Mouse (Mus musculus) brain, embryonic 14.5 days (tissue): ENCODE data around the gene Klhl11.

Experiments
- CTCF ChIP-seq: fragments of 200-500 bp; IDR thresholded peaks from 2 replicates; pipeline ENCODE4 v1.5.1; 2012; ENCODE audit warnings: inconsistent platforms, mild to moderate bottlenecking, moderate library complexity, borderline replicate concordance; ENCODE audit not compliant: insufficient read depth, insufficient read length; ENCODE audit errors: extremely low read depth
- POLR2A ChIP-seq: fragments of 200-500 bp; IDR thresholded peaks from 2 replicates; pipeline ENCODE4 v1.6.1; 2012; ENCODE audit warnings: mild to moderate bottlenecking, inconsistent platforms, borderline replicate concordance; ENCODE audit not compliant: poor library complexity, insufficient read depth, insufficient read length, severe bottlenecking; ENCODE audit errors: extremely low read depth

DNA sequence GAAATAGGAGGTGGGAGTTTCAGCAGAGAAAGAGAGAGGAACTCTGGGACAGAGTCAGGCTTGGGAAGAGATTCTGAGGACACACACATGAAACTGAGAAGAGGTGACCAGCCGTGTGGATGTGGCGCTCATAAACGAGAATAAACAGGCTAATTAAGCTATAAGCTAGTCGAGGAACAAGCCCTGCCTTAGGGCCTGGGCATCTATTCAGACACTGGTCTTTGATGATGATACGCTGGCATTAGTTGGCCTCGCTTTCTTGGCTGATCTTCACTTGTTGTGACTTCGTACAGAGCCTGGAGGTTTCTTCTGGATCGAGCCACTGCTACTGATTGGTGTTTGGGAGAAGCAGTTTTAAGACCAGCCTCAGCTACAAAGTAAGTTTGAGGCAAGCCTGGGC, 33.5 kb upstream of the Klhl11 start:
- TF ChIP-seq CTCF, result no peak
- no peak for TF ChIP-seq POLR2A
